Mouse (Mus musculus) ovary, postnatal 10 days (tissue): ENCODE results near the gene Nap1l5.

ENCODE experiments used
- DNase-seq: peaks from one replicate; pipeline ENCODE4 v3.0.0; 2022; ENCODE audit warnings: low spot score

Nap1l5 gene

DNA sequence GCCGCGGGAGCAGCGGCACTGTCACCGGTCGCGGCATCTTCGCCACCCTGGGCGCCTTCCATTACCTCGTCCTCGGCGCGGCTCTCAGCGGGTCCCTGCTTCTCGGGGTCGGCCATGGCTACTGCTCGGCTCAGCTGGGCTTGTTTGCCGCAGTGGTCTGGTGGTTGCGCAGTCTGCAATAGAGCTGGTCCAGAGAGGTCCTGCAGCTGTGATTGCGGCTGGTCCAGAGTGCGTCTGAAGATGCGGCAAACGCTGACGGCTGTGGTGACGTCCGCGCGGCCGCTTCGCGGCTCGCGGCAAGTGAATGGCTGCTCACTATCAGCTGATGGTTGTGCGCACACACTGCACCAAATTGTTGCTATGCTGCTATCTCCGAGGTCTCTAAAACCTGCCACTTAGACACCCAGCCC, at the start of gene Nap1l5:
Gene Nap1l5, minus strand, starts transcription at position 225 of the 410 bp plus-strand sequence.
- no peak for DNase-seq

- no peak for DNase-seq
Measured at GRCm38 (mm10) chr6:58951128-58951992, 44.5 kb upstream of the Nap1l5 start.

- DNase-seq, result no peak
Measured at GRCm38 (mm10) chr6:58950410-58950809, 43.5 kb upstream of the Nap1l5 start.

- no peak for DNase-seq
Measured at GRCm38 (mm10) chr6:58946840-58947239, 40.0 kb upstream of the Nap1l5 start.

- no peak for DNase-seq
Measured at GRCm38 (mm10) chr6:58946246-58946645, 39.4 kb upstream of the Nap1l5 start.

DNA sequence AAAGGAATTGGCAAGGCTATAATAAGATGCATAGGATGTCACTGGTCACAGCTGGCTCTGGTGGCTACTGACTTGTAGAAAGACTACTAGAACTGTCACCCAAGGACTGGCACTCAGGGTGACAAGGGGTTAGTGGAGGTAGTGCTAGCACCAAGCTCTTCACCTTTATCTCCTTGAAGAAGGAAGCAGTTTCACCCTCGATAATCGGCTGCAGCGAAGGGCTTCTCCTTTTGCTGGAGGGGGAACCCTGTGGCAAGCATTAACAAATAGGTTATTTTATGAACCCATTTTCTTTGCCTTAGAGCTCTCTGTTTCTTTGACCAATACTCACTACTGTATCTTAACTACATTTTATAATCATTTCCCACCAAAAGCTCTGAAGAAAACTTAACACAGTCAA, 37.1 kb upstream of the Nap1l5 start:
- no peak for DNase-seq

DNA sequence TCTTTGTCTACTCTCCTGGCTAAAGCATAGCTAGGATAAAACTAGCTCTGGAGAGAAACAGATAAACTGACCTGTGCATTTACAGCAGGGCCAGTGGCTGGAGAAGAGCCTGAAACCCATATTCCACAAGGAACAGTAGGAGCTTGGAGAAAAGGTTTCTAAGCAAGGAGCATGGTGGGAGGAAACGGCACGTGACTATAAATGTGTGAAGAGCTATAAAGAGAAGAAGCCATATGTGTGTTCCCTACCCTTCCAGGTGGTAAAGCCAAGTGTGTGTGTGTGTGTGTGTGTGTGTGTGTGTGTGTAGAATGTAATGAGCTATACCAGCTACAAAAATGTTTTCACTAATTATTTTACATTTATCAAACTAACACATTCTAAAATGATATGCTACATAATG, 35.4 kb upstream of the Nap1l5 start:
- no peak for DNase-seq

- DNase-seq, result no peak
Measured at GRCm38 (mm10) chr6:58937726-58938125, 30.9 kb upstream of the Nap1l5 start.

- no peak for DNase-seq
Measured at GRCm38 (mm10) chr6:58934144-58934543, 27.3 kb upstream of the Nap1l5 start.

DNA sequence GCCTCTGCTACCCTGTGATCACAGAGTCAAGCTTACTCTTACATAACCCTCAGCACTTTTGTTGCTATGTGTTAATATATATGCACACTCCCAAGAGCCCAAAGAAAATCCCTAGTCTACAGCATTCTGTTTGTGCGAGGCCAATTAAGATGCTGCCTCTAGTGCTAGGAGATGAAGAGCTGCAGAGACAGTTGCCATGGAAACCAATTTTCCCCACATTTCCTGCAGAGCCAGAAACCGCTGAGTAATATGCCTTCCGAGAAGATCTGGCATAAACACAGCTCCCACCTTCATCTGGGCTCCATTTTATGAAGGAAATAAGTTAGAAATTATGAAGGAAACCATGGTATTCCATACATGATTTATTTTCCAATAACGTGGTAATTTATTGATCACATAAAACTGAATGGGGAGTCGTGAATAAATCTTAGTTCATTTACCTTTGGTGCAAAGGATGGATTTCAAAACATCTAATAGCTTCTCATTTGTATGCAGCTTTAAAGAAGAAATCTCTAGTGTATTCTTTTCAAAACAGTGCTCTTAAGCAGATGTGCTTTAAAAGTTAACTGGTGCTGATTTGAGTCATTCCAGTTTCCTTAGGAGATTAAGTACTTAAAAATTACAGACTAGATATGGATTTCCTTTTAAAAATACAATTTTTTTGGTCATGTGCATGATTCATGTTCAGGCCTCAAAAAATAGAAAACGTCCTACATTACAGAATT, 26.5 kb upstream of the Nap1l5 start:
- no peak for DNase-seq

- DNase-seq, result no peak
Measured at GRCm38 (mm10) chr6:58932515-58933188, 25.8 kb upstream of the Nap1l5 start.

DNA sequence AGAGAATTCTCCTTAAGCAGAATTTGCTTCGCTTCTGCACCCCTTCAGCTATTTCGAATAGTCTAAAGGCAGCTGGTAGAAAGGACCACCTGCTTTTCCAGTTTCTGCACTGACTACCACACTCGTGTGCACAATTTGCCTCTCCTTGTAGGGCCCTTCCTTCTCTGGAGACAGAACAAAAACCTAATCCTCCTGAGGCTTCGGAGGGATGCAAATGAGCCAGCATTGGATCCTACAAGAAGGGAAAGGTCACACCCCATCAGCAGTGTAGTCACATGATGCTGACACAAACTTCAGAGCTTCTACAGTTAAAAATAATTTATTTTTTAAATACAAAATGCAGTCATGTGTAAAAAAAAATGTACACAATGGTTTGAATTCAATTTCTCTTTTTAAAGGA, 24.3 kb upstream of the Nap1l5 start:
- DNase-seq, result no peak

DNA sequence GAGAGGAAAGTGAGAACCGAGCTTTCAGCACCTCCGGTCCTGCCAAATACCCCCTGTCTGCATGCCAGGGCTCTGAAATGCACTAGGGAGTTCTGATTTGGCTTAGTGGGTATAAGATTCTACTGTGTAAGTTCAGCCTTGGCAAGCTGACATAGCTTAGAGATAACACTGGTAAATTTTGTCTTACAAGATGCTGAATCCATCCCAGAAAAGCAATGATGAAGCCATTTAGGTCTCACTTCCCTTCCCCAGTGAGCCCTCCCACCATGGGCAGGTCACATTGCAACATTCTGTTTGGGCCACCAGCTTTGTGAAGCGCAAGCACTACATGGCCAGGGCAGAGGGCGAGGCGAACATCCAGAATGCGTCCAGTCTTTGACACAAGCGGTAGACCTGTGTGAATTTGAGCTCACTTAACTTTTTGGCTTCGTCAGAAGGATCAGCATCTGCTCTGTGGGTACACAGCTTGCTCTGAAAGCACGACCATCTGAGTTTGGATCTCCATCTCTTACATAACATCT, 23.1 kb upstream of the Nap1l5 start:
- no peak for DNase-seq

- DNase-seq, result no peak
Measured at GRCm38 (mm10) chr6:58927881-58928280, 21.0 kb upstream of the Nap1l5 start.

DNA sequence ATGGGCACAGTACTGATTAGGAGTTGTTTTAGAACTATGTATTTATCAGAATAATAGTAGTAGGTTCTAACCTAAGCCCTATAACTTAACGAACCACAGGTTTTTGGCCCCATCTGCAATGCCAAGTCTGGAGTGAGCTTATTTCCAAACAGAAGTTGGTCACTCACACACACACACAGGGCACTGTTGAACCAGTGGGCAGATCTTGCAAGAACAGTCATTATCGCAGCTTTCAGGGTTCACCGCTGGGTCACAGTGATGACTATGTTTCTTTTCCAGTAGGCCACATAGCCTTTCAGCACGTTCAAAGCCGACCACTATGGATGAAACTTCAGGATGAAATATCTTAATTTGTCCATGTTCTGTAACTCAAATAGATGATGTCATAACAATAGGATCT, 15.6 kb upstream of the Nap1l5 start:
- DNase-seq, result no peak

- no peak for DNase-seq
Measured at GRCm38 (mm10) chr6:58921623-58922022, 14.7 kb upstream of the Nap1l5 start.

- DNase-seq, result no peak
Measured at GRCm38 (mm10) chr6:58920735-58921134, 13.9 kb upstream of the Nap1l5 start.

- DNase-seq, result no peak
Measured at GRCm38 (mm10) chr6:58916498-58916897, 9.6 kb upstream of the Nap1l5 start.

DNA sequence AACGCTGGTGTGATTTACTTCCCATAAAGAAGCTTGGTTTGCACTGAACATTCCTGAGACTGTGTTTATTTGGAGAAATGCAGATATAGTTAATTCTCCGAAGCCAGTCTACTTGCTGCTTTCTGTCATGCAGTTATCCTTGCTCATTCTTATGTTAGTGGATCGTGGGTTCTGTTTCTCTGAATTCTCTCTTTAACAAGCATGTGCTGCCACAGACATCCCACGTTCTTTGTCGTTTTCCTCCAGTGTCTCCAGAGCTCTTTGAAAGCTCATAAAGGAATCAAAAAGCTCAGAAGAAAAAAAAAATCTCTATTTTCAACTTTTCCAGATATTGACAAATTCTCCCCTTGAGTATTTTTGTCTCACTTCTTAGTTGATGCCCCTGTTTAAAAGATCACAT, 7.1 kb upstream of the Nap1l5 start:
- no peak for DNase-seq

- DNase-seq, result no peak
Measured at GRCm38 (mm10) chr6:58913551-58913950, 6.7 kb upstream of the Nap1l5 start.

DNA sequence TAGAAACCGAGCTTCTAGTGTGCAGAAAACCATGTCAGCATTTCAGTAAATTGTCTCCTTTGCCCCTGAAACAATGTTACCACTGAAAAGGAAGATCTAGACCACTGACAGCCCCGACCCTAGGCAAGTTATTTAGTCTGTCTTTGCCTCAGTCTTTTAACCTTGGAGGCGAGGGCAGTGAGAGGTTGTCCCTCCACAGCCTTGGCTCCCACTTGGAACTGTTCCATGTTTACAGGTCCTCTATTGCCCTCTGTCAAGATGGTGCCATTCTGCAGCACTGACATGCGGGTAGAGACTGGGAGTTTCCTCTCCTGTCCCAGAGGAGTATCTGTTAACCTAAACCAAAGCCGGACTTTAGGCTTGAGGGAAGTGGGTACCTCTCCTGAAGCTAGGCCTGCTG, 6.0 kb upstream of the Nap1l5 start:
- no peak for DNase-seq

- no peak for DNase-seq
Measured at GRCm38 (mm10) chr6:58907791-58908190, 915 bp upstream of the Nap1l5 start.

GRCm38 (mm10) chr6:58907336-58907735, 460 bp upstream of the Nap1l5 start:
- DNase-seq, result no peak
